Mouse (Mus musculus) midbrain, embryonic 12.5 days (tissue): ENCODE results near the gene Ttc30b. TPM values are rescaled to one million over a fixed set of nuclear protein-coding genes. Genes with fewer than 3 reads are reported as not detected.
A peak's percentile ranks its signal among the peaks of the same experiment; 100 is the strongest.
"Not testable (repeated sequence)": the region's sequence is repeated elsewhere in the genome, so short reads cannot be mapped to it uniquely, and the experiment has no call there.

Source experiments
- ATAC-seq: fragments of 200-750 bp; cut with Nextera tagmentation; 2 replicates; pipeline ENCODE4 v1.8.0; 2017; ENCODE audit warnings: low read depth, moderate TSS enrichment, moderate library complexity; ENCODE audit not compliant: low FRiP score
- H3K27ac ChIP-seq: fragments of 300-500 bp; sonication (generic); replicated peaks from 2 replicates; pipeline ENCODE4 v1.5.1; 2016; ENCODE audit warnings: mild to moderate bottlenecking
- H3K27me3 ChIP-seq: fragments of 300-500 bp; sonication (generic); 2 replicates; pipeline ENCODE4 v1.6.1; 2016; ENCODE audit warnings: mild to moderate bottlenecking
- H3K36me3 ChIP-seq: fragments of 300-500 bp; sonication (generic); 2 replicates; pipeline ENCODE4 v1.6.1; 2016
- H3K4me1 ChIP-seq: fragments of 300-500 bp; sonication (generic); 2 replicates; pipeline ENCODE4 v1.6.1; 2016
- H3K4me2 ChIP-seq: fragments of 300-500 bp; sonication (generic); replicated peaks from 2 replicates; pipeline ENCODE4 v1.6.1; 2016; ENCODE audit warnings: mild to moderate bottlenecking, moderate library complexity
- H3K4me3 ChIP-seq: fragments of 300-500 bp; sonication (generic); 2 replicates; pipeline ENCODE4 v1.5.1; 2016; ENCODE audit warnings: mild to moderate bottlenecking
- H3K9ac ChIP-seq: fragments of 300-500 bp; sonication (generic); replicated peaks from 2 replicates; pipeline ENCODE4 v1.6.1; 2016; ENCODE audit warnings: mild to moderate bottlenecking, moderate library complexity
- H3K9me3 ChIP-seq: fragments of 300-500 bp; sonication (generic); 2 replicates; pipeline ENCODE4 v1.6.1; 2016; ENCODE audit warnings: mild to moderate bottlenecking
- WGBS: fragments of 180-500 bp; shearing (Covaris S2); methylation state at CpG from one replicate; pipeline ENCODE4 v1.1.7; 2016; 5-methylcytosine and 5-hydroxymethylcytosine counted together
- polyA plus RNA-seq: library from polyadenylated mRNA; unstranded; fragments of >200 nt; fragmentation: Nextera tagmentation; extraction: Ambion mirVana; gene quantifications from 2 replicates; pipeline ENCODE4 v1.2.1, GENCODE M21; 2016

The Ttc30b gene
- 8.8 and 9.7 TPM in 2 replicates for polyA plus RNA-seq

DNA sequence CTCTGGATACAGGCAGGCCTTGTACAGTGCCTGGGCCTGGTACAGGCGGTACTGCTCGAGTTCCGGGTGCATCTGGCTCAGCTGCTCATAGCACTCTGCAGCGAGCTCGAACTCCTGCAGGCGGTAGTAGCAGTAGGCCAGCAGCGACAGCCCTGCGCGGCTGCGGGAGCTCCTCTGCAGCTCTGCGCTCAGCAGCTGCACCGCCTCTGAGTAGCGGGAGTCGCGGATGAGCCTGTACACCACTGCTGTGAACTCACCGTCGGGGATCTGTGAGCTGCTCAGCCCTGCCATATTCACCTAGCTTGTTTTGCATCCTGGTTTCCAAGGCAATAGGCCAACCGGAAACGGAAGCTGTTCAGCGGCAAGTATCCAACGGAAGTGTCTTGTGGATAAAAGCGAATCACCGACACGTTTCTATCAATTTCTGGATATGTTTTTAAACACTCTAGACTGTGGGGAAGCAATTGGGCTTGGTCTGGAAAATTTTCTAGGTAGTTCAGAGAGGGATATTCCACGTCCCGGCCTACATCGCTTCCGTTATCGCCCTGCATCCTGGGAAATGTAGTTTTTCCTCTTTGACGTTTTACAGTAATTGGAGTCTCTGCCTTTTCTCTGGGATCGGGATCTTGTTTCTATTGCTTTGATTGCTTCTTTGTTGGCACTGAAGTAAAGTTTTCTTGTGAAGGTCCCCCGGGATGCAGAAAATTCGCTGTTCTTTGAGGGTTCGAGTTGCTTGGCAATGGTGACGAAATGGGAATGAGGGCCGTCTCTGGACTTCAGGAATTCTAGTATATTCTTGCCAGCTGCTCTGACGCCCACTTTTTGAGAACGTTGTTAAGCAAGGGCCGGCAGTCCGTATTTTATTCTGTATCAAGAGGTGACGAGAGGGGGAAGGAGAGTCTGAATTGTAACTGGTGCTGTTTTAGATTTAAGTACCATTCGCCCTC, at the start of gene Ttc30b:
Gene Ttc30b (minus strand): TSS at position 469 of the 947 bp plus-strand sequence.
- Histone ChIP-seq H3K27me3 (no peaks in the 10 kb centered on the region), H3K36me3 (no peaks in the 10 kb centered on the region), H3K9me3 (no peaks in the 10 kb centered on the region), H3K27ac (peak within 1 kb of the TSS; percentile 76), H3K4me2 (peak within 1 kb of the TSS; percentile 56), H3K9ac (peak within 1 kb of the TSS; percentile 59), H3K4me1 (peaks cover 7% of the 10 kb centered on the region; the same call in 1 of the 2 replicates), H3K4me3 (peak within 1 kb of the TSS; percentile 62)
- ATAC-seq = peak; percentile 87
- 4% methylated on average over 42 of the region's 42 CpGs for WGBS

DNA sequence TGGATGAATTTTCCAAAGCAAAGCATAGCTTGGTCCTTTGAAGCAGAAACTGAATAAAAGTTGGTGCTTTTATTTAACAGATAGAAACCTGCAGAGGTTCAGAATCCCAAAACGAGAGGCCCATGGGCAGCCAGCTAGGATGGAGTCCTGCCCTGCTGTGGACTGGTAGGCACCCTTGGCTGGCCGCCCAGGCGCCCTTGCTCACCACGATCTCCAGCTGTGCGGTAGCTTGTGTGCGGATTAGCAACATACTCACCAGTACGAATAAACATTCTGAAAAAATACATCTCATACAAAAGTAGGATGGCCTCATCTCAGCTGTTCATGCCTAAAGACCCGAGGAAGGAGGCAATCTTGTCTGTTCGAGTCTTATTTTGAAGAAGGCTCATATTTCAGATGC, 49.4 kb upstream of the Ttc30b start:
- Histone ChIP-seq H3K9ac (no peak overlapping the region), H3K4me2 (no peak overlapping the region), H3K27ac (peak overlapping the region; percentile 68; the same call in 1 of the 2 replicates), H3K9me3 (no peaks in the 10 kb centered on the region), H3K36me3 (no peaks in the 10 kb centered on the region), H3K4me1 (peaks cover 11% of the 10 kb centered on the region), H3K27me3 (no peaks in the 10 kb centered on the region), H3K4me3 (no peak overlapping the region)
- WGBS = 77% methylated on average over 9 of the region's 9 CpGs
- no peak for ATAC-seq

DNA sequence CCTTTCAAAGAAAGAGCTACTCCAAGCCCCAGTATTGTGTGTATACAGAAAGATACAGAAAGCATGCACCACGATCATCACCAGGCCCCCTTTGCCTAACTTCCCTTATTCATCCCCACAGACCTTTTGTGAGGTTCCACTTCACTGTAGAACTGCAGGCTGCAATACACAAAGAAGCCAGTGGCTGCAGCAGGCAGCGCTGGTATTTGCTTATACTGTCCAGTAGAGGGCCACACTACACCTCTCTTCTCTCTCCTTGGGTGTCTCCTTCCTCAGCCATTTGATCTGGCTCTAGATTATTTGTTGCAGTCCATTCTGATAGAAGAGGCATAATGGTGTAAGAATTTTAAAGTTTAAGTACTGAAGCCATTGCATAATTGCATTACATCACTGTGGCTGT, 46.7 kb upstream of the Ttc30b start:
- no peak overlapping the region for H3K4me3 ChIP-seq
- no peaks in the 10 kb centered on the region for H3K27me3 ChIP-seq
- ATAC-seq = peak; percentile 46; the same call in 1 of the 2 replicates
- H3K27ac ChIP-seq = peak overlapping the region; percentile 22; the same call in 1 of the 2 replicates
- H3K4me2 ChIP-seq = no peak overlapping the region
- no peaks in the 10 kb centered on the region for H3K36me3 ChIP-seq
- 3% methylated on average over 2 of the region's 2 CpGs for WGBS
- no peaks in the 10 kb centered on the region for H3K9me3 ChIP-seq
- no peak overlapping the region for H3K9ac ChIP-seq
- peaks cover 11% of the 10 kb centered on the region for H3K4me1 ChIP-seq

DNA sequence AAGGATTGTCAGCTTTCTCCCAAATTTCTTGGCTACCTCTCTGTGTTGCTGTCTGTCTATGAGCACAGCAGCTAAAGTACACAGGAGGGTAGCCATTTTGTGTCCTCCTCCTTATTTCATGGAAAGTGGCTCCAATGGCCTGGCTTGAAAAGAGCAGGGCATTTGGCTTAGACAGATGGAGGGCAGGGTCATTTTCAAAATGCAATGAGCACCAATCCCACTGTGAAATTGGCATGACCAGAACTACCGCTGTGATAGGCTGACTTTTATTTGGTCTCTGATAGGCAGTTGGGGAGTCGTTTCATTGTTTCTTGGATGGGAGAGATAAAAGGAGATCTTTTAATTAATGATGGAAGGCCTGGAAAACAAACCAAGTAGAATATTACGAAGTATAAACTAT, 45.5 kb upstream of the Ttc30b start:
- no peak overlapping the region for H3K9ac ChIP-seq
- H3K4me2 ChIP-seq = no peak overlapping the region
- H3K27me3 ChIP-seq = no peaks in the 10 kb centered on the region
- H3K9me3 ChIP-seq = no peaks in the 10 kb centered on the region
- H3K4me1 ChIP-seq = peaks cover 7% of the 10 kb centered on the region
- no peak overlapping the region for H3K27ac ChIP-seq
- no peak overlapping the region for H3K4me3 ChIP-seq
- ATAC-seq = no peak
- no peaks in the 10 kb centered on the region for H3K36me3 ChIP-seq
- WGBS = 88% methylated on average over 3 of the region's 3 CpGs

DNA sequence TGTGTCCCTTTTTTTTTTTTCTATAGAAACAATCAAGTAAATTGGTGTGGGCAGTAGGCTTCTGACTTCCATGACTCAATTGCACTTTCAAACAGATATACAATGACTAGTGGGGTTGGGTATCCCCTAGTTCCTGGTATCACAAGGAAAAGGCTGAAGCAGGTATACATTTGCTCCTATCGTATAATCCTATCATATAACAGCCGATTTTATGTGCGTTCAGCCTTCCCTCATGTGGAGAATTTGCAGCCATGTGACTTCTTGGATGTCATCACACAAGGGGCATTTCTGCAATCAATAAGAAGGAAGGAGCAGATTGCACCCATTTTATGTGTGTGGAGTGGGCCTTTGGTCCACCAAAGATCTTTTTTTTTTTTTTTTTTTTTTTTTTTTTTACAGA, 44.7 kb upstream of the Ttc30b start:
- 96% methylated on average over 3 of the region's 3 CpGs for WGBS

DNA sequence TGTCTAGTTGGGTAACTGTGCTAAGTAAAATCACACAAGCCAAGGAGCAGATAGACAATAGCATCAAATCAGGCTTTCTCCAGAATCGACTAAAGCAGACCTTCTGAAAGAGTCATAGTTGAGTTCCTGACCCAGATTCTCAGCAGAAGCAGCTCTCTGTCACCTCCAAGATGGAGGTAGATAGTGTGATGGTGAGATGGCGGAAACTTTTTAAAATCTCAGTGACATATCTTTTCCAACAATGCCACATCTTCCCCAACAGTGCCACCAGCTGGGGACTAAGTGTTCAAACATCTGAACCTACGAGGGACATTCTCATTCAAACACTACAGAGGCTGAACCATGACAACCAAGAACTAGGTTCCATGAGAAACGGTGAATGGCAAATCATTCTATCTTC, 44.2 kb upstream of the Ttc30b start:
- no peak overlapping the region for H3K27ac ChIP-seq
- H3K27me3 ChIP-seq = no peaks in the 10 kb centered on the region
- H3K4me1 ChIP-seq = 0 out of 2 replicates have a peak, but pooled peaks cover 2% of the 10 kb centered on the region
- no peak overlapping the region for H3K4me2 ChIP-seq
- 93% methylated on average over 4 of the region's 4 CpGs for WGBS
- H3K9ac ChIP-seq = no peak overlapping the region
- ATAC-seq = no peak
- no peaks in the 10 kb centered on the region for H3K36me3 ChIP-seq
- no peak overlapping the region for H3K4me3 ChIP-seq
- no peaks in the 10 kb centered on the region for H3K9me3 ChIP-seq

More for the DNA sequence above, 44.7 kb upstream of the Ttc30b start:
- no peaks in the 10 kb centered on the region for H3K36me3 ChIP-seq
- H3K27me3 ChIP-seq = no peaks in the 10 kb centered on the region
- no peak overlapping the region for H3K4me3 ChIP-seq
- H3K9ac ChIP-seq = no peak overlapping the region
- 0 out of 2 replicates have a peak, but pooled peaks cover 2% of the 10 kb centered on the region for H3K4me1 ChIP-seq
- no peaks in the 10 kb centered on the region for H3K9me3 ChIP-seq
- no peak overlapping the region for H3K4me2 ChIP-seq
- H3K27ac ChIP-seq = no peak overlapping the region
- no peak for ATAC-seq

DNA sequence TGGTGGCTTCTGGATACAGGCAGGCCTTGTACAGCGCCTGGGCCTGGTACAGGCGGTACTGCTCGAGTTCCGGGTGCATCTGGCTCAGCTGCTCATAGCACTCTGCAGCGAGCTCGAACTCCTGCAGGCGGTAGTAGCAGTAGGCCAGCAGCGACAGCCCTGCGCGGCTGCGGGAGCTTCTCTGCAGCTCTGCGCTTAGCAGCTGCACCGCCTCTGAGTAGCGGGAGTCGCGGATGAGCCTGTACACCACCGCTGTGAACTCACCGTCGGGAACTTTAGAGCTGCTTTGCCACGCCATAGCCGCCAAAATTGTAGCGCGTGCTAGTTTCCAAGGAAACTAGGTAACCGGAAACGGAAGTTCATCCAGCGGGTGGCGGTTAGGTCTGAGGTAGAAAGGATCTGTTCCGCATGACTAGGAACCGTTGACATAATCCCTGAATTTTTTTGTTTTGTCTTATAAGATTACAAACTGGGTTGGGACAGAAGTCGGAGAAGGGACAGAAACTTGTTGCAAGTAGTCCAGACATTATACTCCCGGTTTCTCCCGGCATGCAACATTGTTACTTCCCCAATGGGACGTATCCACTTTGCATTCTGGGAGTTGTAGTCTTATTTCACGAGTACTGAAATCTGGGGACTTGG, 43.2 kb upstream of the Ttc30b start, which contains the start of gene Ttc30a1:
Gene Ttc30a1 (minus strand): TSS at position 528 of the 642 bp plus-strand sequence.
- not testable (repeated sequence) for H3K9me3 ChIP-seq, H3K36me3 ChIP-seq, H3K27me3 ChIP-seq, H3K4me1 ChIP-seq
- Histone ChIP-seq H3K4me3 (peak within 1 kb of the TSS; percentile 47), H3K9ac (peak within 1 kb of the TSS; percentile 46; the same call in 1 of the 2 replicates), H3K27ac (peak within 1 kb of the TSS; percentile 35; the same call in 1 of the 2 replicates), H3K4me2 (peak within 1 kb of the TSS; percentile 61)
- ATAC-seq = peak; percentile 62
- 3% methylated on average over 34 of the region's 34 CpGs for WGBS

DNA sequence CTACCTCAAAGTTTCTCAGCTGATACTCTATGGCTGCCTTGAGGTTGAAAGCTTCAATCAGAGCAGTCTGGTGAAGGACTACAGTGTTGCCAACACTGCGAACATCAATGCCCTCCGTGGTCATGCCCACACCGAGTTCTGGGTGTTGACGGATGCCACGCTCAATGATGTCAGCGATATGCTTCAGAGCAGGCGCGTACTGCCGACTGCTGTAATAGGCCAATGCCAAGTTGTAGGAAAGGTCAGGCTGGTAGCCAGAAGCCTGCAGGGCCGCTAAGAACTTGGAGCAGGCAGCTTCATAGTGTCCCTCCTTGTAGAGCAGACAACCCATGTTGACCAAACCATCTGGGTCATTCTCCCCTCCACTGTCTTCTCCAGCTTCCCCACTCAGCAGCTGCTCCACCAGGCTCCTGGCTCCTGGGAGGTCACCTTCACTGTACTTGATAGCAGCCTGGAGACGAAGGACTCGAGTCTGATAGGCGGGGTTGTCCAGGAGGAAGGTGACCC, 42.6 kb upstream of the Ttc30b start:
- not testable (repeated sequence) for H3K9ac ChIP-seq
- WGBS = 94% methylated on average over 13 of the region's 13 CpGs

DNA sequence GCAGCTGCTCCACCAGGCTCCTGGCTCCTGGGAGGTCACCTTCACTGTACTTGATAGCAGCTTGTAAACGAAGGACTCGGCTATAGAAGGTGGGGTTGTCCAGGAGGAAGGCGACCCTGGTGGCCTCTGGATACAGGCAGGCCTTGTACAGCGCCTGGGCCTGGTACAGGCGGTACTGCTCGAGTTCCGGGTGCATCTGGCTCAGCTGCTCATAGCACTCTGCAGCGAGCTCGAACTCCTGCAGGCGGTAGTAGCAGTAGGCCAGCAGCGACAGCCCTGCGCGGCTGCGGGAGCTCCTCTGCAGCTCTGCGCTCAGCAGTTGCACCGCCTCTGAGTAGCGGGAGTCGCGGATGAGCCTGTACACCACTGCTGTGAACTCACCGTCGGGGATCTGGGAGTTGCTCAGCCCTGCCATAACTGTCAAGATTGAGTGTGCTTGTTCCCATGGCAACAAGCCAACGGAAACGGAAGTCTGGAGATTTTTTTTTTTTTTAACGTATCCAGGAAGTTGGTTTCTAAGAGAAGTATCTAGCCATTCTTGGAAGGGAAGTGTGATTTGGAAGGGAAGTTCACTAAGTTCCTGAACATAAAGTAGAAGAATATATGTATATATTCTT, 39.5 kb upstream of the Ttc30b start, which contains the start of gene Ttc30a2:
Gene Ttc30a2 (minus strand): TSS at position 419 of the 617 bp plus-strand sequence.
- not testable (repeated sequence) for H3K9me3 ChIP-seq, H3K27ac ChIP-seq, H3K4me1 ChIP-seq, H3K36me3 ChIP-seq, H3K9ac ChIP-seq, H3K4me2 ChIP-seq, H3K4me3 ChIP-seq, ATAC-seq, H3K27me3 ChIP-seq
- 19% methylated on average over 21 of the region's 24 CpGs for WGBS

More for the DNA sequence above, 42.6 kb upstream of the Ttc30b start:
- not testable (repeated sequence) for H3K36me3 ChIP-seq, H3K27me3 ChIP-seq, H3K27ac ChIP-seq, H3K9me3 ChIP-seq, H3K4me1 ChIP-seq
- 0 out of 2 replicates have a peak, but pooled peaks have one; percentile 10 for ATAC-seq
- peak overlapping the region; percentile 47 for H3K4me3 ChIP-seq
- peak overlapping the region; percentile 61 for H3K4me2 ChIP-seq

DNA sequence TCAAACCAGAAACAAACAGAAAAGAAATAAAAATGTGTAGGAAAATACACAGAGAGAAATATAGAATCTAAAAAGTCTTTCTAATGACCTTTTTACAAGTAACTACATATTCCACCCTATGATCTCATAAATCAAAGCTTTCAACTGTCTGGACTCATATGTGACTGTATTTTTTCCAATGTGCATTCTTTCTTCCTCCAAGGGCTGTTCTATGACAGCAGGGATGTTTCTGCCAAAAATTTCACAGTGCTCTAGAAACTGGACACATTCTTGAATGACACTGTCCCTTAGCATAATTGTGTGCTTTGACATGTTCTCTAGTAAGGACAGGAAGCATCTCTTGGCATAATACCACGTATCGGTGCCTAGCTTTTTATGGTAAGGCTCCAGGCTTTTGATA, 37.7 kb upstream of the Ttc30b start:
- H3K4me3 ChIP-seq, ATAC-seq, H3K27ac ChIP-seq, H3K36me3 ChIP-seq, H3K27me3 ChIP-seq, H3K9ac ChIP-seq, H3K4me2 ChIP-seq, H3K9me3 ChIP-seq, H3K4me1 ChIP-seq: not testable (repeated sequence)
- 93% methylated on average over 2 of the region's 2 CpGs for WGBS

DNA sequence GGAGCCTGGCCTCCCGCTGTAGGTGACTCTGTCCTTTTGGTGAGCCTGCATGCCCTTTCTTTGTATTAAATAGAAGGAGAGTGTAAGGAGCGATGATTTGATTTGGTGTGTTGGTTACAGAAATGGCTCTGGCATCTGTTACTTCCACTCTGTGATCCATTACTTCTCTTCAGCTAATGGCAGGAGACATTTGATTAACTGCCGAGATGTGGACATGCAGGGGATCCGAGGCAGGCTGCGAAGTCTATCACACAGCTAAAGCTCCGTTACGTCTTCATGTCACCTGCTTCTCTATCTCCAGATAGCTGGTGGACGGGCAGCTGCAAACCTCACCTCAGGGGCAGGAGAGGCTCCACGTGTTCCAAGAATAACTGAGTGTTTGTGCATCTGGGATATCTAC, 35.7 kb upstream of the Ttc30b start:
- H3K9me3 ChIP-seq = no peaks in the 10 kb centered on the region
- H3K4me3 ChIP-seq = no peak overlapping the region
- H3K27me3 ChIP-seq = peaks cover 3% of the 10 kb centered on the region; the same call in 1 of the 2 replicates
- WGBS = 84% methylated on average over 9 of the region's 9 CpGs
- no peak for ATAC-seq
- H3K36me3 ChIP-seq = no peaks in the 10 kb centered on the region
- H3K4me2 ChIP-seq = no peak overlapping the region
- H3K4me1 ChIP-seq = no peaks in the 10 kb centered on the region
- no peak overlapping the region for H3K27ac ChIP-seq
- H3K9ac ChIP-seq = no peak overlapping the region
